Mouse (Mus musculus) neural tube, embryonic 15.5 days (tissue): ENCODE data around the gene Rpl37a. TPM values are rescaled to one million over a fixed set of nuclear protein-coding genes. Genes with fewer than 3 reads are reported as not detected.

Experiments used
- ATAC-seq: fragments of 200-750 bp; cut with Nextera tagmentation; 2 replicates; pipeline ENCODE4 v1.8.0; 2017; ENCODE audit warnings: mild to moderate bottlenecking, moderate TSS enrichment, moderate library complexity; ENCODE audit not compliant: low FRiP score
- H3K27ac ChIP-seq: fragments of 300-500 bp; sonication (generic); replicated peaks from 2 replicates; pipeline ENCODE4 v1.5.1; 2015; ENCODE audit warnings: mild to moderate bottlenecking, inconsistent platforms
- H3K27me3 ChIP-seq: fragments of 300-500 bp; sonication (generic); replicated peaks from 2 replicates; pipeline ENCODE4 v1.6.1; 2015; ENCODE audit warnings: inconsistent platforms
- H3K36me3 ChIP-seq: fragments of 300-500 bp; sonication (generic); 2 replicates; pipeline ENCODE4 v1.6.1; 2015; ENCODE audit warnings: inconsistent platforms
- H3K4me1 ChIP-seq: fragments of 300-500 bp; sonication (generic); 2 replicates; pipeline ENCODE4 v1.6.1; 2015; ENCODE audit warnings: inconsistent platforms
- H3K4me2 ChIP-seq: fragments of 300-500 bp; sonication (generic); 2 replicates; pipeline ENCODE4 v1.6.1; 2015; ENCODE audit warnings: inconsistent platforms, mild to moderate bottlenecking, moderate library complexity
- H3K4me3 ChIP-seq: fragments of 300-500 bp; sonication (generic); replicated peaks from 2 replicates; pipeline ENCODE4 v1.5.1; 2015; ENCODE audit warnings: mild to moderate bottlenecking, inconsistent platforms
- H3K9ac ChIP-seq: fragments of 300-500 bp; sonication (generic); replicated peaks from 2 replicates; pipeline ENCODE4 v1.6.1; 2015; ENCODE audit warnings: mild to moderate bottlenecking, inconsistent platforms
- H3K9me3 ChIP-seq: fragments of 300-500 bp; sonication (generic); replicated peaks from 2 replicates; pipeline ENCODE4 v1.6.1; 2016; ENCODE audit warnings: inconsistent platforms
- WGBS: fragments of 180-500 bp; shearing (Covaris S2); methylation state at CpG from one replicate; pipeline ENCODE4 v1.1.7; 2015; ENCODE audit warnings: mixed read lengths; 5-methylcytosine and 5-hydroxymethylcytosine counted together
- polyA plus RNA-seq: library from polyadenylated mRNA; unstranded; fragments of >200 nt; fragmentation: Nextera tagmentation; extraction: Ambion mirVana; gene quantifications from 2 replicates; pipeline ENCODE4 v1.2.1, GENCODE M21; 2015

Gene Rpl37a
- polyA plus RNA-seq: 1,001 and 1,078 TPM in 2 replicates

- peaks cover 28% of the 10 kb centered on the region for H3K36me3 ChIP-seq
- H3K9me3 ChIP-seq: no peaks in the 10 kb centered on the region
- peak within 1 kb of the TSS; percentile 71 for H3K4me3 ChIP-seq
- H3K9ac ChIP-seq: peak within 1 kb of the TSS; percentile 80
- peaks cover 24% of the 10 kb centered on the region for H3K4me1 ChIP-seq
- no peaks in the 10 kb centered on the region for H3K27me3 ChIP-seq
- ATAC-seq: peak; percentile 95
- H3K4me2 ChIP-seq: peak within 1 kb of the TSS; percentile 75
- H3K27ac ChIP-seq: peak within 1 kb of the TSS; percentile 90
- WGBS: 3% methylated on average over 68 of the region's 68 CpGs
These were observed at the start of gene Rpl37a for GRCm38 (mm10) chr1:72710753-72711653. Gene Rpl37a (plus strand): TSS chr1:72711290.

- Histone ChIP-seq H3K9me3 (no peaks in the 10 kb centered on the region), H3K9ac (no peak overlapping the region), H3K4me1 (no peaks in the 10 kb centered on the region), H3K4me2 (no peak overlapping the region), H3K36me3 (no peaks in the 10 kb centered on the region), H3K27me3 (no peaks in the 10 kb centered on the region), H3K27ac (no peak overlapping the region), H3K4me3 (no peak overlapping the region)
- WGBS: 60% methylated on average over 3 of the region's 3 CpGs
- ATAC-seq: no peak
These were observed 38.0 kb upstream of the Rpl37a start for GRCm38 (mm10) chr1:72673070-72673469.

GRCm38 (mm10) chr1:72696256-72696655, 14.8 kb upstream of the Rpl37a start:
- Histone ChIP-seq H3K9ac (no peak overlapping the region), H3K27me3 (no peaks in the 10 kb centered on the region), H3K4me1 (no peaks in the 10 kb centered on the region), H3K4me2 (no peak overlapping the region), H3K9me3 (no peaks in the 10 kb centered on the region), H3K27ac (no peak overlapping the region), H3K4me3 (no peak overlapping the region), H3K36me3 (no peaks in the 10 kb centered on the region)
- WGBS: 46% methylated on average over 3 of the region's 3 CpGs
- ATAC-seq: no peak

- ATAC-seq: no peak
- H3K4me1 ChIP-seq: no peaks in the 10 kb centered on the region
- H3K27me3 ChIP-seq: no peaks in the 10 kb centered on the region
- no peaks in the 10 kb centered on the region for H3K36me3 ChIP-seq
- H3K4me3 ChIP-seq: no peak overlapping the region
- WGBS: 50% methylated on average over 4 of the region's 4 CpGs
- H3K9ac ChIP-seq: no peak overlapping the region
- no peak overlapping the region for H3K4me2 ChIP-seq
- H3K9me3 ChIP-seq: no peaks in the 10 kb centered on the region
- H3K27ac ChIP-seq: no peak overlapping the region
These were observed 12.4 kb upstream of the Rpl37a start for GRCm38 (mm10) chr1:72698651-72699050.

- WGBS: 84% methylated on average over 11 of the region's 11 CpGs
- no peaks in the 10 kb centered on the region for H3K4me1 ChIP-seq
- H3K9ac ChIP-seq: no peak within 1 kb of the TSS
- H3K36me3 ChIP-seq: no peaks in the 10 kb centered on the region
- H3K4me3 ChIP-seq: no peak within 1 kb of the TSS
- no peaks in the 10 kb centered on the region for H3K9me3 ChIP-seq
- no peak within 1 kb of the TSS for H3K4me2 ChIP-seq
- H3K27ac ChIP-seq: no peak within 1 kb of the TSS
- no peaks in the 10 kb centered on the region for H3K27me3 ChIP-seq
- no peak for ATAC-seq
These were observed 10.6 kb upstream of the Rpl37a start, which contains the start of gene Ankar for GRCm38 (mm10) chr1:72700479-72700878. Gene Ankar (minus strand): TSS chr1:72700579.

GRCm38 (mm10) chr1:72707525-72707924, 3.6 kb upstream of the Rpl37a start:
- Histone ChIP-seq H3K4me1 (peaks cover 6% of the 10 kb centered on the region), H3K9ac (no peak overlapping the region), H3K27me3 (no peaks in the 10 kb centered on the region), H3K27ac (no peak overlapping the region), H3K9me3 (no peaks in the 10 kb centered on the region), H3K4me2 (no peak overlapping the region), H3K36me3 (no peaks in the 10 kb centered on the region), H3K4me3 (no peak overlapping the region)
- no peak for ATAC-seq
- 75% methylated on average over 4 of the region's 4 CpGs for whole genome bisulfite sequencing

GRCm38 (mm10) chr1:72711684-72712083, 594 bp downstream of the Rpl37a start:
- H3K36me3 ChIP-seq: peaks cover 30% of the 10 kb centered on the region
- under 1% methylated on average over 17 of the region's 17 CpGs for WGBS
- H3K4me3 ChIP-seq: peak overlapping the region; percentile 71
- H3K9ac ChIP-seq: peak overlapping the region; percentile 80
- peaks cover 24% of the 10 kb centered on the region for H3K4me1 ChIP-seq
- peak overlapping the region; percentile 90 for H3K27ac ChIP-seq
- peak; percentile 7; the same call in 1 of the 2 replicates for ATAC-seq
- no peaks in the 10 kb centered on the region for H3K27me3 ChIP-seq
- H3K4me2 ChIP-seq: peak overlapping the region; percentile 75
- H3K9me3 ChIP-seq: no peaks in the 10 kb centered on the region

- no peak for ATAC-seq
- Histone ChIP-seq H3K4me3 (no peak overlapping the region), H3K4me2 (no peak overlapping the region), H3K27me3 (no peaks in the 10 kb centered on the region), H3K9me3 (no peaks in the 10 kb centered on the region), H3K36me3 (peaks cover 33% of the 10 kb centered on the region), H3K9ac (no peak overlapping the region), H3K4me1 (peaks cover 24% of the 10 kb centered on the region), H3K27ac (no peak overlapping the region)
- 73% methylated on average over 4 of the region's 4 CpGs for WGBS
These were observed 3.5 kb downstream of the Rpl37a start for GRCm38 (mm10) chr1:72714547-72714946.

- Histone ChIP-seq H3K9me3 (no peaks in the 10 kb centered on the region), H3K4me1 (peaks cover 25% of the 10 kb centered on the region), H3K27ac (no peak overlapping the region), H3K4me2 (no peak overlapping the region), H3K9ac (no peak overlapping the region), H3K4me3 (no peak overlapping the region), H3K27me3 (no peaks in the 10 kb centered on the region), H3K36me3 (peaks cover 33% of the 10 kb centered on the region)
- WGBS: 94% methylated on average over 1 of the region's 1 CpGs
- ATAC-seq: no peak
These were observed 4.0 kb downstream of the Rpl37a start for GRCm38 (mm10) chr1:72715065-72715464.

GRCm38 (mm10) chr1:72715593-72716361, 4.7 kb downstream of the Rpl37a start:
- Histone ChIP-seq H3K4me2 (no peak overlapping the region), H3K9me3 (no peaks in the 10 kb centered on the region), H3K27me3 (no peaks in the 10 kb centered on the region), H3K4me1 (peaks cover 30% of the 10 kb centered on the region), H3K36me3 (peaks cover 33% of the 10 kb centered on the region), H3K9ac (no peak overlapping the region), H3K4me3 (no peak overlapping the region), H3K27ac (no peak overlapping the region)
- 79% methylated on average over 3 of the region's 3 CpGs for WGBS
- ATAC-seq: no peak

- peaks cover 30% of the 10 kb centered on the region for H3K4me1 ChIP-seq
- H3K27me3 ChIP-seq: no peaks in the 10 kb centered on the region
- 0 out of 2 replicates have a peak overlapping the region, but pooled peaks have one; percentile 20 for H3K27ac ChIP-seq
- H3K9ac ChIP-seq: no peak overlapping the region
- ATAC-seq: no peak
- no peaks in the 10 kb centered on the region for H3K9me3 ChIP-seq
- no peak overlapping the region for H3K4me3 ChIP-seq
- no peak overlapping the region for H3K4me2 ChIP-seq
- H3K36me3 ChIP-seq: peaks cover 33% of the 10 kb centered on the region
- WGBS: 45% methylated on average over 2 of the region's 2 CpGs
These were observed 5.3 kb downstream of the Rpl37a start for GRCm38 (mm10) chr1:72716421-72716820.
